Mouse (Mus musculus) hindbrain, embryonic 12.5 days (tissue): Measurements from ENCODE around the gene Etv6. TPM values are rescaled to one million over a fixed set of nuclear protein-coding genes. Genes with fewer than 3 reads are reported as not detected.

Source experiments
- ATAC-seq: fragments of 200-750 bp; cut with Nextera tagmentation; 2 replicates; pipeline ENCODE4 v1.8.0; 2017; ENCODE audit warnings: moderate TSS enrichment; ENCODE audit not compliant: low FRiP score
- H3K27ac ChIP-seq: fragments of 300-500 bp; sonication (generic); 2 replicates; pipeline ENCODE4 v1.5.1; 2016; ENCODE audit warnings: mild to moderate bottlenecking
- H3K27me3 ChIP-seq: fragments of 300-500 bp; sonication (generic); 2 replicates; pipeline ENCODE4 v1.6.1; 2016; ENCODE audit warnings: mild to moderate bottlenecking
- H3K36me3 ChIP-seq: fragments of 300-500 bp; sonication (generic); 2 replicates; pipeline ENCODE4 v1.6.1; 2016; ENCODE audit warnings: mild to moderate bottlenecking
- H3K4me1 ChIP-seq: fragments of 300-500 bp; sonication (generic); 2 replicates; pipeline ENCODE4 v1.6.1; 2016
- H3K4me2 ChIP-seq: fragments of 300-500 bp; sonication (generic); replicated peaks from 2 replicates; pipeline ENCODE4 v1.6.1; 2016; ENCODE audit warnings: mild to moderate bottlenecking
- H3K4me3 ChIP-seq: fragments of 300-500 bp; sonication (generic); 2 replicates; pipeline ENCODE4 v1.5.1; 2016; ENCODE audit warnings: mild to moderate bottlenecking
- H3K9ac ChIP-seq: fragments of 300-500 bp; sonication (generic); 2 replicates; pipeline ENCODE4 v1.6.1; 2016; ENCODE audit warnings: mild to moderate bottlenecking, moderate library complexity
- H3K9me3 ChIP-seq: fragments of 300-500 bp; sonication (generic); replicated peaks from 2 replicates; pipeline ENCODE4 v1.6.1; 2016; ENCODE audit warnings: mild to moderate bottlenecking
- WGBS: fragments of 180-500 bp; shearing (Covaris S2); methylation state at CpG from one replicate; pipeline ENCODE4 v1.1.7; 2016; 5-methylcytosine and 5-hydroxymethylcytosine counted together
- polyA plus RNA-seq: library from polyadenylated mRNA; unstranded; fragments of >200 nt; fragmentation: Nextera tagmentation; extraction: Ambion mirVana; gene quantifications from 2 replicates; pipeline ENCODE4 v1.2.1, GENCODE M21; 2016

Gene Etv6
- polyA plus RNA-seq, 1 experiment from 2014 or later: 11.7 TPM

GRCm38 (mm10) chr6:134211458-134211776, 175.9 kb downstream of the Etv6 start:
- H3K4me3 ChIP-seq: no peak overlapping the region
- no peaks in the 10 kb centered on the region for H3K27me3 ChIP-seq
- no peaks in the 10 kb centered on the region for H3K9me3 ChIP-seq
- WGBS: 84% methylated on average over 9 of the region's 9 CpGs
- no peaks in the 10 kb centered on the region for H3K36me3 ChIP-seq
- no peak overlapping the region for H3K27ac ChIP-seq
- H3K4me1 ChIP-seq: peaks cover 31% of the 10 kb centered on the region
- no peak for ATAC-seq
- no peak overlapping the region for H3K9ac ChIP-seq
- no peak overlapping the region for H3K4me2 ChIP-seq

GRCm38 (mm10) chr6:134217747-134218146, 182.2 kb downstream of the Etv6 start:
- Histone ChIP-seq H3K27me3 (no peaks in the 10 kb centered on the region), H3K27ac (no peak overlapping the region), H3K9ac (no peak overlapping the region), H3K4me2 (no peak overlapping the region), H3K36me3 (no peaks in the 10 kb centered on the region), H3K9me3 (no peaks in the 10 kb centered on the region), H3K4me3 (no peak overlapping the region), H3K4me1 (peaks cover 12% of the 10 kb centered on the region)
- no peak for ATAC-seq
- WGBS: 97% methylated on average over 6 of the region's 6 CpGs

GRCm38 (mm10) chr6:134218441-134218840, 182.9 kb downstream of the Etv6 start:
- peaks cover 4% of the 10 kb centered on the region; the same call in 1 of the 2 replicates for H3K36me3 ChIP-seq
- no peak for ATAC-seq
- H3K27ac ChIP-seq: no peak overlapping the region
- H3K4me3 ChIP-seq: no peak overlapping the region
- H3K9me3 ChIP-seq: no peaks in the 10 kb centered on the region
- H3K4me1 ChIP-seq: peaks cover 12% of the 10 kb centered on the region
- 93% methylated on average over 3 of the region's 3 CpGs for WGBS
- H3K9ac ChIP-seq: no peak overlapping the region
- no peak overlapping the region for H3K4me2 ChIP-seq
- no peaks in the 10 kb centered on the region for H3K27me3 ChIP-seq

- Histone ChIP-seq H3K9ac (no peak overlapping the region), H3K27ac (no peak overlapping the region), H3K4me2 (no peak overlapping the region), H3K27me3 (no peaks in the 10 kb centered on the region), H3K9me3 (no peaks in the 10 kb centered on the region), H3K4me1 (peaks cover 12% of the 10 kb centered on the region), H3K36me3 (peaks cover 7% of the 10 kb centered on the region; the same call in 1 of the 2 replicates), H3K4me3 (no peak overlapping the region)
- no peak for ATAC-seq
- 63% methylated on average over 6 of the region's 6 CpGs for WGBS
Measured at GRCm38 (mm10) chr6:134219358-134219757, 183.9 kb downstream of the Etv6 start.

GRCm38 (mm10) chr6:134220209-134220777, 184.8 kb downstream of the Etv6 start:
- Histone ChIP-seq H3K4me3 (no peak overlapping the region), H3K27ac (no peak overlapping the region; the same call in 1 of the 2 replicates), H3K9me3 (no peaks in the 10 kb centered on the region), H3K27me3 (no peaks in the 10 kb centered on the region), H3K4me1 (peaks cover 12% of the 10 kb centered on the region), H3K4me2 (no peak overlapping the region), H3K9ac (no peak overlapping the region), H3K36me3 (peaks cover 7% of the 10 kb centered on the region; the same call in 1 of the 2 replicates)
- ATAC-seq: no peak
- WGBS: 76% methylated on average over 13 of the region's 13 CpGs

GRCm38 (mm10) chr6:134222248-134222929, 186.9 kb downstream of the Etv6 start:
- Histone ChIP-seq H3K36me3 (peaks cover 7% of the 10 kb centered on the region; the same call in 1 of the 2 replicates), H3K4me2 (no peak overlapping the region), H3K9ac (no peak overlapping the region), H3K27me3 (no peaks in the 10 kb centered on the region), H3K4me1 (peaks cover 12% of the 10 kb centered on the region), H3K27ac (no peak overlapping the region), H3K4me3 (no peak overlapping the region), H3K9me3 (no peaks in the 10 kb centered on the region)
- WGBS: 43% methylated on average over 8 of the region's 8 CpGs
- ATAC-seq: no peak

GRCm38 (mm10) chr6:134225564-134225963, 190.1 kb downstream of the Etv6 start:
- WGBS: 94% methylated on average over 11 of the region's 11 CpGs

GRCm38 (mm10) chr6:134226349-134227169, 191.1 kb downstream of the Etv6 start:
- H3K4me3 ChIP-seq: no peak overlapping the region
- no peak overlapping the region for H3K4me2 ChIP-seq
- H3K9me3 ChIP-seq: no peaks in the 10 kb centered on the region
- H3K4me1 ChIP-seq: 0 out of 2 replicates have a peak, but pooled peaks cover 2% of the 10 kb centered on the region
- ATAC-seq: no peak
- H3K27me3 ChIP-seq: no peaks in the 10 kb centered on the region
- H3K27ac ChIP-seq: no peak overlapping the region
- peaks cover 7% of the 10 kb centered on the region; the same call in 1 of the 2 replicates for H3K36me3 ChIP-seq
- WGBS: 87% methylated on average over 8 of the region's 8 CpGs
- no peak overlapping the region for H3K9ac ChIP-seq

More at GRCm38 (mm10) chr6:134225564-134225963, 190.1 kb downstream of the Etv6 start:
- no peak for ATAC-seq
- H3K4me1 ChIP-seq: 0 out of 2 replicates have a peak, but pooled peaks cover 2% of the 10 kb centered on the region
- no peaks in the 10 kb centered on the region for H3K27me3 ChIP-seq
- no peak overlapping the region for H3K9ac ChIP-seq
- no peaks in the 10 kb centered on the region for H3K9me3 ChIP-seq
- H3K4me3 ChIP-seq: no peak overlapping the region
- H3K27ac ChIP-seq: no peak overlapping the region
- peaks cover 7% of the 10 kb centered on the region; the same call in 1 of the 2 replicates for H3K36me3 ChIP-seq
- no peak overlapping the region for H3K4me2 ChIP-seq

GRCm38 (mm10) chr6:134236311-134236710, 200.8 kb downstream of the Etv6 start:
- 84% methylated on average over 4 of the region's 4 CpGs for WGBS
- H3K4me1 ChIP-seq: no peaks in the 10 kb centered on the region
- H3K27me3 ChIP-seq: no peaks in the 10 kb centered on the region
- H3K36me3 ChIP-seq: peaks cover 17% of the 10 kb centered on the region
- H3K4me3 ChIP-seq: no peak overlapping the region
- no peak overlapping the region for H3K9ac ChIP-seq
- no peak overlapping the region for H3K4me2 ChIP-seq
- no peak overlapping the region for H3K27ac ChIP-seq
- H3K9me3 ChIP-seq: no peaks in the 10 kb centered on the region
- no peak for ATAC-seq

- H3K4me1 ChIP-seq: no peaks in the 10 kb centered on the region
- WGBS: 91% methylated on average over 9 of the region's 9 CpGs
- no peak overlapping the region for H3K4me3 ChIP-seq
- no peaks in the 10 kb centered on the region for H3K9me3 ChIP-seq
- no peak overlapping the region for H3K4me2 ChIP-seq
- H3K27me3 ChIP-seq: no peaks in the 10 kb centered on the region
- ATAC-seq: no peak
- peaks cover 17% of the 10 kb centered on the region for H3K36me3 ChIP-seq
- H3K9ac ChIP-seq: no peak overlapping the region
- H3K27ac ChIP-seq: no peak overlapping the region
Measured at GRCm38 (mm10) chr6:134238455-134238854, 203.0 kb downstream of the Etv6 start.

GRCm38 (mm10) chr6:134240988-134241387, 205.5 kb downstream of the Etv6 start:
- H3K9ac ChIP-seq: no peak overlapping the region
- 96% methylated on average over 4 of the region's 4 CpGs for WGBS
- ATAC-seq: no peak
- H3K9me3 ChIP-seq: no peaks in the 10 kb centered on the region
- no peak overlapping the region for H3K4me3 ChIP-seq
- no peak overlapping the region for H3K27ac ChIP-seq
- H3K4me2 ChIP-seq: no peak overlapping the region
- H3K36me3 ChIP-seq: peaks cover 17% of the 10 kb centered on the region
- no peaks in the 10 kb centered on the region for H3K4me1 ChIP-seq
- H3K27me3 ChIP-seq: no peaks in the 10 kb centered on the region

GRCm38 (mm10) chr6:134243119-134243518, 207.6 kb downstream of the Etv6 start:
- Histone ChIP-seq H3K9ac (no peak overlapping the region), H3K36me3 (peaks cover 19% of the 10 kb centered on the region), H3K4me1 (no peaks in the 10 kb centered on the region), H3K4me2 (no peak overlapping the region), H3K27me3 (no peaks in the 10 kb centered on the region), H3K27ac (no peak overlapping the region), H3K9me3 (no peaks in the 10 kb centered on the region), H3K4me3 (no peak overlapping the region)
- WGBS: 55% methylated on average over 3 of the region's 3 CpGs
- ATAC-seq: no peak
